Mouse (Mus musculus) hindbrain, embryonic 11.5 days (tissue): ENCODE measurements around the gene Ctsl. TPM values are rescaled to one million over a fixed set of nuclear protein-coding genes. Genes with fewer than 3 reads are reported as not detected.

ENCODE experiments used
- ATAC-seq: fragments of 200-750 bp; cut with Nextera tagmentation; 2 replicates; pipeline ENCODE4 v1.8.0; 2017; ENCODE audit warnings: mild to moderate bottlenecking, moderate TSS enrichment, moderate library complexity; ENCODE audit not compliant: low FRiP score
- DNase-seq: peaks from one replicate; pipeline ENCODE4 v3.0.0-alpha.2; 2015; ENCODE audit warnings: low spot score
- H3K27ac ChIP-seq: fragments of 300-500 bp; sonication (generic); 2 replicates; pipeline ENCODE4 v1.5.1; 2014; ENCODE audit warnings: mild to moderate bottlenecking, low read depth, low read length
- H3K27me3 ChIP-seq: fragments of 300-500 bp; sonication (generic); 2 replicates; pipeline ENCODE4 v1.6.1; 2014; ENCODE audit warnings: mild to moderate bottlenecking, low read length, moderate library complexity, mixed read lengths; ENCODE audit not compliant: control insufficient read depth, insufficient read depth
- H3K36me3 ChIP-seq: fragments of 300-500 bp; sonication (generic); 2 replicates; pipeline ENCODE4 v1.6.1; 2014; ENCODE audit warnings: mild to moderate bottlenecking, low read length, moderate library complexity, mixed read lengths; ENCODE audit not compliant: control insufficient read depth, insufficient read depth
- H3K4me1 ChIP-seq: fragments of 300-500 bp; sonication (generic); replicated peaks from 2 replicates; pipeline ENCODE4 v1.6.1; 2014; ENCODE audit warnings: low read length, mixed read lengths; ENCODE audit not compliant: control insufficient read depth, insufficient read depth
- H3K4me2 ChIP-seq: fragments of 300-500 bp; sonication (generic); replicated peaks from 2 replicates; pipeline ENCODE4 v1.6.1; 2014; ENCODE audit warnings: mild to moderate bottlenecking, low read depth, low read length
- H3K4me3 ChIP-seq: fragments of 300-500 bp; sonication (generic); 2 replicates; pipeline ENCODE4 v1.5.1; 2014; ENCODE audit warnings: low read depth, low read length
- H3K9ac ChIP-seq: fragments of 300-500 bp; sonication (generic); 2 replicates; pipeline ENCODE4 v1.6.1; 2014; ENCODE audit warnings: low read depth, low read length
- H3K9me3 ChIP-seq: fragments of 300-500 bp; sonication (generic); 2 replicates; pipeline ENCODE4 v1.6.1; 2016; ENCODE audit warnings: low read length; ENCODE audit not compliant: control insufficient read depth
- WGBS: fragments of 180-500 bp; shearing (Covaris S2); extraction: QIAGEN DNeasy Blood & Tissue Kit; methylation state at CpG from one replicate; pipeline ENCODE4 v1.1.7; 2014; 5-methylcytosine and 5-hydroxymethylcytosine counted together
- polyA plus RNA-seq: library from polyadenylated mRNA; unstranded; fragments of >200 nt; fragmentation: Nextera tagmentation; extraction: Ambion mirVana; gene quantifications from 2 replicates; pipeline ENCODE4 v1.2.1, GENCODE M21; 2014

The Ctsl gene
- polyA plus RNA-seq, 1 experiment from 2014 or later, result 135 TPM

DNA sequence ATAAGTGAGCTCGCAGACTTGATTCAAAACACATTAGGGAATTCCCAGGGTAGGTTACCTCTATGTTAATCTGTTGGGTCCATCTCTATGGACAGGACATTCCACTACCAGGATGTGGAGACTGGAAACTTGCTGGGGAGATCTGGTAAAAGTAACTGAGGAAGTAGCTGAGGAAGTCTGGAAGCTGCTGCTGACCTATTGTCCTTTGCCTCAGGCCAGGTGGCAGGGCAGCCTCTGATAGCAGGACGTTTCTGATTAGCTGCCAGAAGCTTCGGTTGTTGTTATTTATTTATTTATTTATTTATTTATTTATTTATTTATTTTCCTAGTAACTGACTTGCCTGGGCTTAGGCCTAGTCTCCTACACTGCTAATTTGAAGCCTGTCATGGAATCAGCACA is 32.8 kb upstream of the Ctsl start:
- no peak overlapping the region for H3K4me2 ChIP-seq
- H3K27me3 ChIP-seq, result no peaks in the 10 kb centered on the region
- no peak overlapping the region for H3K9ac ChIP-seq
- no peak overlapping the region for H3K4me3 ChIP-seq
- no peaks in the 10 kb centered on the region for H3K4me1 ChIP-seq
- DNase-seq (no peak), ATAC-seq (no peak)
- 80% methylated on average over 3 of the region's 3 CpGs for WGBS
- no peaks in the 10 kb centered on the region for H3K36me3 ChIP-seq
- no peak overlapping the region for H3K27ac ChIP-seq
- H3K9me3 ChIP-seq, result no peaks in the 10 kb centered on the region

DNA sequence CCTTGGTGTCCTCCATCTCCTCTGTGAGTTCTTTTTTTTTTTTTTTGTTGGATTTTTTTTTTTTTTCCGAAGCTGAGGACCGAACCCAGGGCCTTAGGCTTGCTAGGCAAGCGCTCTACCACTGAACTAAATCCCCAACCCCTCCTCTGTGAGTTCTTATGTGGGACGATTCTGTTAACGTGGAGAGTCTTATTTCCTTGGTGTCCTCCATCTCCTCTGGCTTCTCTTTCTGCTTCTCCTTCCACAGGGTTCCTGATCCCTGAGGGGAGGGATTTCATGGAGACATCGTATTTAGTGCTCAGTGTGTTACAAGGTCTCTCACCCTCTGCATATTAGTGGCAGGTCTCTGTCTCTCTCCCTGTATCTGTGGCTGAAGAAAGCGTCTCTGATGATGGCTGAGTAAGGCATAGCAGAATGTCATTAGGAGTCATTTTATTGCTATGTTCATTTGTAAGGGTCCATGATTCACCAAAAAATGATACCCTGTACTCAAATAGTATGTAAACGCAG is 32.3 kb upstream of the Ctsl start:
- ATAC-seq (no peak), DNase-seq (no peak)
- Histone ChIP-seq H3K9me3 (no peaks in the 10 kb centered on the region), H3K36me3 (no peaks in the 10 kb centered on the region), H3K9ac (no peak overlapping the region), H3K27ac (no peak overlapping the region), H3K27me3 (no peaks in the 10 kb centered on the region), H3K4me3 (no peak overlapping the region), H3K4me2 (no peak overlapping the region), H3K4me1 (no peaks in the 10 kb centered on the region)
- WGBS, result 87% methylated on average over 8 of the region's 8 CpGs

DNA sequence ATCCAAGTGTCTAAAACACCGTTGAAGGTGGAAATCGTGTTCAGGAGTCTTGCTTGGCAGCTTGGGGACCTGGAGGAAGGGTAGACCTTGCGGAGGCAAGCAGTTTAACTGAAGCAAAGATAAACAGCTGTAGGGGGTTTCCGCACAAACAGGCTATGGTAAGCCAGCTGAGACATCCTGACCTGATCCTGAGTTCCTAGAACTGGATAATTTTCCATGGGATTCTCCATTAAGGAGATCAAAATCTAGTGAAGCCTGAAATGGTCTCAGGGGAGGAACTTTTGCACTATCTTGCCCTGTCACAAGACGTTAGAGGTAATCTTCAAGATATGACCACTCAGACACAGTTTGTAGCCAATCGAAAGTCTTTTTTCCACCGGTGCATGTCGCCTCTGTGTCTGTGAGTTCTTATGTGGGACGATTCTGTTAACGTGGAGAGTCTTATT is 31.8 kb upstream of the Ctsl start:
- no peaks in the 10 kb centered on the region for H3K27me3 ChIP-seq
- H3K27ac ChIP-seq, result no peak overlapping the region
- H3K4me1 ChIP-seq, result no peaks in the 10 kb centered on the region
- no peak overlapping the region for H3K4me3 ChIP-seq
- no peaks in the 10 kb centered on the region for H3K9me3 ChIP-seq
- H3K9ac ChIP-seq, result no peak overlapping the region
- 89% methylated on average over 10 of the region's 10 CpGs for WGBS
- DNase-seq (no peak), ATAC-seq (no peak)
- H3K36me3 ChIP-seq, result no peaks in the 10 kb centered on the region
- H3K4me2 ChIP-seq, result no peak overlapping the region

DNA sequence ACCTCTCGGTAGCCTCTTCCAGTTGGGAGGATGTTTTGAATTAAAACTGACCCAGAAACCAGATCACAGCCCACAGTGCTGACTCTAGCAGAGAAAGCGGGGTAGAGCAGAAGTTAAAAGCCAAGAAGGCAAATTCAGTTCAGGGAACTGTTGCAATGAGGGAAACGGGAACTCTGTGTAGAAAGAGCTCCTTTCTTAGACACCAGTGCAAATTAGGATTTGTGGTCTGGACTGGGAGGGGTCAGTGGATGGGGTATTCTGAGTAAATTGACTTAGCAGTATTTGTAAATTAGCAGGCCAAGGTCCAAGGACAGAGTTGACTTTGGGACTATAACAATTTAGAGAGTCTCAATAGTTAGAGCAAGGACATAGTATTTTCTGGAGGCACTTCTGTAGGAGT is 31.3 kb upstream of the Ctsl start:
- no peaks in the 10 kb centered on the region for H3K4me1 ChIP-seq
- no peak for DNase-seq
- H3K36me3 ChIP-seq, result no peaks in the 10 kb centered on the region
- no peaks in the 10 kb centered on the region for H3K9me3 ChIP-seq
- no peaks in the 10 kb centered on the region for H3K27me3 ChIP-seq
- no peak overlapping the region for H3K4me2 ChIP-seq
- WGBS, result 64% methylated on average over 3 of the region's 3 CpGs
- ATAC-seq, result no peak
- no peak overlapping the region for H3K4me3 ChIP-seq
- H3K27ac ChIP-seq, result no peak overlapping the region
- H3K9ac ChIP-seq, result no peak overlapping the region

DNA sequence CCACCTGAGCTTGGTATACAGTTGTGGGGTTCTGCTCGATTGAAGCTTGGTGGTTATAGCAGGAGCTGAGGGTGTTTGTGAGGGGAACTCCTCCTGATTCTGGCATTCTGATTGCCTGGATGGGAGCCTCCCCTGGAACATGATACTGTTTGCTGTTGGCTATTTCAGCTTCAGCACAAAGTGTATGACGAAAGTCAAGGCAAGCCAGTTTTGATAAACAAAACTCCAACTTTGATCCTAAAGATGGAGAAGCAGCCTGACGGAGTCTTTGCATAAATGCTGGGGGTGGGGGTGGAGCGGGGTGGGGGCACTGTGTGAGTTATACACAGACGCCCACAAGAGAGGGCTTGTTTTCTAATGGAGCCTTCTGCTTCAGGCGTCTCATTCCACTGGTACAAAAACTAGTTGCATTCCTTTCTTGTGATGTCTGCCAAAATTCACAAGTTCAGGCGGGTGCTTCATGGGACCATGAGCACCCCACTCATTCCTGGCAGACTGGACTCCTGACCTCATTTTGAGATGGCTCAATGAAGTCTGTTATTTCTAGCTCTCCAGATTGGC is 30.2 kb upstream of the Ctsl start:
- no peak for ATAC-seq
- Histone ChIP-seq H3K4me2 (no peak overlapping the region), H3K4me1 (no peaks in the 10 kb centered on the region), H3K9ac (no peak overlapping the region), H3K27ac (no peak overlapping the region), H3K27me3 (no peaks in the 10 kb centered on the region), H3K4me3 (no peak overlapping the region), H3K9me3 (no peaks in the 10 kb centered on the region), H3K36me3 (no peaks in the 10 kb centered on the region)
- 66% methylated on average over 7 of the region's 7 CpGs for WGBS
- no peak for DNase-seq

DNA sequence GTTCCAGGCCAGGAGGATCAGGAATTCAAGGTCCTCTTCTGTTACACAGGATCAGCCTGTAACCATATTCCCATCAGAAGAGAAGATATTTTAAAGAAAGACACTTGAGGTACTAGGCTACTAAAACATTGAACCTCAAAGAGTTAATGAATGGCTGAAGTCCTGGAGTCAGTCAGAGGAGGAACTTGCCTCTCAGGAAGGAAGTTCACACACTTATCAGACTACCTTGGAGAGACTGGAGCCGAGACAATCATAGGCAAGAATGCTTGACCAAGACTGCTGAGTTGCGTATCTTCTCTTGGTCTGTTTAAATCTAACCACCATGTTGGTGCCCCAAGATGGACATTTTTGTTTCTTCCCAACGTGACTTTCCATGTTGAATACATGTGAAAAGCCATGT is 29.2 kb upstream of the Ctsl start:
- Histone ChIP-seq H3K4me3 (no peak overlapping the region), H3K4me2 (no peak overlapping the region), H3K27me3 (no peaks in the 10 kb centered on the region), H3K4me1 (no peaks in the 10 kb centered on the region), H3K27ac (no peak overlapping the region), H3K9me3 (no peaks in the 10 kb centered on the region), H3K36me3 (no peaks in the 10 kb centered on the region), H3K9ac (no peak overlapping the region)
- WGBS, result 82% methylated on average over 3 of the region's 3 CpGs
- ATAC-seq, result no peak
- no peak for DNase-seq

DNA sequence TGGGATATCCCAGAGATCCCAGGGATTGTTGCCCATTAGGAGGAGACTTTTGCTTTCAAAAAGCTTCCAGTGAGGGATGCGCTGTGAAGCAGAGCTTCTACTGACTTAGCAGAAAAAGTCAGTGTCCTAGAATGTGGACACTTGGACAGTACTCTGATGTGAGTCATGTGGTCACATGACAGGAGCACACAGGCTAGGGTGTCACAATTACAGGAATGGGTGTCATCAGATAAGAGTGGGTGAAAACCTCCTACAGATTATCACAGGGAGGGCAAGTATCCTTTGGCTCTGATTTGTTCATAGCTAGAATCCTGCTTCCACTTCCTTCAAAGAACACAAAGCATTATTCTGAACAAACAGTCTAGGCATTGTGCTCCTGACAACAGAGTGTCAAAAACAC is 27.4 kb upstream of the Ctsl start:
- Histone ChIP-seq H3K36me3 (no peaks in the 10 kb centered on the region), H3K27ac (no peak overlapping the region), H3K9ac (no peak overlapping the region), H3K4me2 (no peak overlapping the region), H3K4me1 (no peaks in the 10 kb centered on the region), H3K27me3 (no peaks in the 10 kb centered on the region), H3K9me3 (no peaks in the 10 kb centered on the region), H3K4me3 (no peak overlapping the region)
- ATAC-seq, result no peak
- 100% methylated on average over 1 of the region's 1 CpGs for WGBS
- DNase-seq, result no peak

DNA sequence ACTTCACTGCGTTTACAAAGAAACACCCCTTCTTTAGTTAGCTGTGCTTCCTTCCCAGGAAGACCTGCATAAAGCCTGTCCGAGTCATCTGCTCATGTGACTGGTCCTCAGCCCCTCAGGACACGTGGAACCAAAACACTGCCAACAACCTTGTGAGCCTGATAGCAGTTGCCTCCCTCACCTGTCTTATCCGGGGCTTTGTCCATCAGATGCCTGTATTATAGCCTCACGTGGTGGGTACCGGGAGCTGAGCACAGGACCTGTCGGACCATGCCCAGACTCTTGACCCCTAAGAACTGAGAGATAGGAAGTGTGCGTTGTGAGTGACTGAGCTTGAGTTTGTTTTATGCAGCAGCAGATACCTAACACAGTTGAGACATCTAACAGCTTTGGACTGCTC is 26.3 kb upstream of the Ctsl start:
- H3K36me3 ChIP-seq, result no peaks in the 10 kb centered on the region
- WGBS, result 84% methylated on average over 8 of the region's 8 CpGs
- no peak overlapping the region for H3K9ac ChIP-seq
- no peaks in the 10 kb centered on the region for H3K4me1 ChIP-seq
- no peak overlapping the region for H3K4me3 ChIP-seq
- no peak overlapping the region for H3K4me2 ChIP-seq
- ATAC-seq (no peak), DNase-seq (no peak)
- no peaks in the 10 kb centered on the region for H3K27me3 ChIP-seq
- no peaks in the 10 kb centered on the region for H3K9me3 ChIP-seq
- H3K27ac ChIP-seq, result no peak overlapping the region

DNA sequence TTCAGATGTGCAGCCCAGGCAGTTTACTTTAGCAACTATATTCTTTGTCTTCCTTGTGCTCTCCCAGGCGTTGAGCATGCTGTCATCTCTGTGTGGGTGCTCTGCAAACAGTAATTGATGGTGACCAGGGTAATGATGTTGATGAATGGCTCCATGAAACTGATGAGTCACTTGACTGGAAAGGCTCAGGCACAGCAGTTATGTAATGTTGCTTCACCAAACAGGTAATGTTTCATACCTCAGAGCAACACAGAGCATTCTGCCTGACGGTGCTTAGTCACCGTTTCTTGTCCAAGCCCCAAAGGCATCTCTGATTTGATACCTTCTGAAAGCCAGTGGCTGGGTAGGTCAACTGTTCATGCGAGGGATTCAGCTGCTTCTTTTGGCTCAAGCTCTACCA is 17.7 kb upstream of the Ctsl start:
- no peak for ATAC-seq
- Histone ChIP-seq H3K27me3 (no peaks in the 10 kb centered on the region), H3K4me2 (no peak overlapping the region), H3K9ac (no peak overlapping the region), H3K4me3 (no peak overlapping the region), H3K9me3 (no peaks in the 10 kb centered on the region), H3K4me1 (no peaks in the 10 kb centered on the region), H3K27ac (no peak overlapping the region), H3K36me3 (no peaks in the 10 kb centered on the region)
- 73% methylated on average over 4 of the region's 4 CpGs for WGBS
- no peak for DNase-seq
